Mouse (Mus musculus): ENCODE measurements around the gene Kif26a.

DNA sequence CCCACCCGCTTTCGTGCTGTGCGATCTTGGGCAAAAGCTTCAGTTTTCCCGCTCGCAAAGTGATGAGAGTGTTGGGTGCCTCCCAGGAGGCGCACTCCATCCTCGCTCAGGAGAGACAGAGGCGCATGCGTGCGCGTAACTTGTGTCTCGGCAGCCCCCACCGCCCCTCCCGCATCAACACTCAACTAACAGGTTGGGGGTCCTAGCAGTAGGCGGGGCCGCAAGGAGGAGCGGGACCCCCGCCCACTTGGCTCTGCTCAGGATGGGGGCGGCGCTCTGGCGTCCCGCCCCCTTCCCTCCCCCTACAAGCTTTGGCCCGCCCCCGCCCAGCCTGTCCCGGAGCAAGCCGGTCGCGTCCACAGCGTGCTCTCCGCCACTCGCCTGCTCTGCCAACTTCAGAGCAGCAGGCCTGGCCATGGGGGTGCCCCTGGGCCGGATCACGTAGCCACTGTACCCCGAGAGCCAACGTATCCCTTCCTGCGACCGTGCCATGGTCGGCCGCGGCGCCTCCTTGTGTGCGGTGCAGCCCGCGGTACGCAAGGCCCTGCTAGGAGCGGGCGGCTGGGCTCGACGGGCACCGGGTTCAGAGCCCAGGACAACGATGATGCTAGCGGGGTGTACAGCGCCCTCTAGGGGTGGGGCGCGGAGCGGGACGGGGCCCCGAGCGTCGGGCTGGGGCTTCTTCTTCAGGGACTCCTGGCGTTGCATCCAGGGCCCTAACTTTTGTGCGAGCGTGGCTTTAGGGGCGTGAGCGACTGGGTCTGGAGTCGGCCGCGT lies at the start of gene Kif26a:
- TF ChIP-seq POLR2A (IDR thresholded peaks at IDR 0.05; ENCODE audit: borderline replicate concordance, control insufficient read depth, low read depth, low read length) = no peak; the same call in 1 of the 2 replicates
- TF ChIP-seq CTCF (IDR thresholded peaks at IDR 0.05; ENCODE audit: control insufficient read depth, insufficient read depth, low read length) = peak; percentile 41; the same call in 1 of the 2 replicates

Data from bone marrow, adult 2 months (tissue).